Mouse (Mus musculus) heart, postnatal 0 days (tissue): Measurements from ENCODE around the gene Wdfy2.

ENCODE experiments used
- CTCF ChIP-seq: IDR thresholded peaks from 2 replicates; pipeline ENCODE4 v1.5.1; 2016; ENCODE audit warnings: antibody characterized with exemption, control low read depth, low read depth
- EP300 ChIP-seq: IDR thresholded peaks from 2 replicates; pipeline ENCODE4 v1.6.1; 2016; ENCODE audit warnings: antibody characterized with exemption, low read depth

DNA sequence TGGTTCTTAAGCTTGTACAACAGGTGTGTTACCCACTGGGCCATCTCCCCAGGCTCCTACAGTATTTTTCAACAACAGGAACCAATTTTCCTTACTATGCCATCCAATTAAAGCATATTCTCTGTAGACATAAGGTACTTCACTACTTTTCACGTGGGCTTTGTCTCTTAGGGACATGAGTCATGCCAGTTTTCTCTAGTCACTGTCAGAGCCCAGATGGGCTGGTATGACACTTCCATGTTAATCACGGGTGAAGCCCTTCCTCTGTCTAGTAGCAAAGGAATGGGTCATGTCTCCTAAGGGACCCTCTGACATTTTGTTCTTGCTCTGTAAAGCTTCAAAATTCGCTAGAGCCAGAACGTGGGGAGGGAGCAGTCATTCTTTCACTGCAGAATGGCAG, 73.4 kb downstream of the Wdfy2 start:
- no peak for TF ChIP-seq CTCF
- no peak for TF ChIP-seq EP300
